9 mouse cellular contexts compared by ENCODE assay signal in genomic region chr17:34295891-34296794, GRCm38 (mm10). TPM values are rescaled to one million over a fixed set of nuclear protein-coding genes. Genes with fewer than 3 reads are reported as not detected.
DNase-seq lines count a peak whose midpoint lies in the region; ATAC-seq and TF ChIP-seq lines count a peak whose summit lies in the region.
"Had no signal": no experiment of that assay in that cellular context is flagged by ENCODE, and none has a peak within 500 bp of the region (broad histone marks: within the 10 kb centered on the region; RNA-seq: fewer than 3 reads in every experiment).

No protein-coding gene starts in this region.

- H3K27me3 ChIP-seq in heart, embryonic 16.5 days (ENCODE audit: control insufficient read depth, insufficient read depth, low read length) = no peaks in the 10 kb centered on the region
- no peaks in the 10 kb centered on the region for H3K27me3 ChIP-seq in kidney, postnatal 0 days (ENCODE audit: insufficient read depth, low read length)
- H3K27me3 ChIP-seq in lung, embryonic 15.5 days = no peaks in the 10 kb centered on the region

- peak overlapping the region; percentile 68 for H3K4me2 ChIP-seq in heart, embryonic 16.5 days (ENCODE audit: low read depth, low read length)
- H3K4me2 ChIP-seq in kidney, postnatal 0 days (ENCODE audit: low read length) = peak overlapping the region; percentile 65
- H3K4me2 ChIP-seq in lung, embryonic 15.5 days = peak overlapping the region; percentile 47

- H3K9ac ChIP-seq in heart, embryonic 16.5 days (ENCODE audit: low read length) = no peak overlapping the region
- no peak overlapping the region for H3K9ac ChIP-seq in kidney, postnatal 0 days (ENCODE audit: low read depth, low read length)
- H3K9ac ChIP-seq in lung, embryonic 15.5 days = no peak overlapping the region

- WGBS in heart, embryonic 16.5 days = 24% methylated on average over 23 of the region's 23 CpGs
- 22% methylated on average over 23 of the region's 23 CpGs for WGBS in kidney, postnatal 0 days
- 19% methylated on average over 23 of the region's 23 CpGs for WGBS in lung, embryonic 15.5 days

- peak overlapping the region; percentile 38 for H3K4me3 ChIP-seq in heart, embryonic 16.5 days (ENCODE audit: low read length)
- H3K4me3 ChIP-seq in kidney, postnatal 0 days (replicated peaks; ENCODE audit: low read depth, low read length) = peak overlapping the region; percentile 16; the same call in 1 of the 2 replicates
- peak overlapping the region; percentile 15; the same call in 1 of the 2 replicates for H3K4me3 ChIP-seq in lung, embryonic 15.5 days

- H3K36me3 ChIP-seq in heart, embryonic 16.5 days (ENCODE audit: control insufficient read depth, insufficient read depth) = no peaks in the 10 kb centered on the region
- H3K36me3 ChIP-seq in kidney, postnatal 0 days (ENCODE audit: insufficient read depth, low read length) = no peaks in the 10 kb centered on the region
- H3K36me3 ChIP-seq in lung, embryonic 15.5 days = no peaks in the 10 kb centered on the region

- no peak overlapping the region for H3K27ac ChIP-seq in heart, embryonic 16.5 days (ENCODE audit: low read length)
- no peak overlapping the region for H3K27ac ChIP-seq in kidney, postnatal 0 days
- H3K27ac ChIP-seq in lung, embryonic 15.5 days = no peak overlapping the region

- no peaks in the 10 kb centered on the region; the same call in 1 of the 2 replicates for H3K4me1 ChIP-seq in heart, embryonic 16.5 days (ENCODE audit: control insufficient read depth, insufficient read depth, low read length)
- no peaks in the 10 kb centered on the region for H3K4me1 ChIP-seq in kidney, postnatal 0 days (replicated peaks; ENCODE audit: insufficient read depth, low read length)
- H3K4me1 ChIP-seq in lung, embryonic 15.5 days = no peaks in the 10 kb centered on the region

- TF ChIP-seq CTCF in kidney, postnatal 0 days (IDR thresholded peaks at IDR 0.05; ENCODE audit: low read depth) = no peak

- H3K9me3 ChIP-seq in heart, embryonic 16.5 days (replicated peaks; ENCODE audit: control insufficient read depth, low read length) = no peaks in the 10 kb centered on the region
- no peaks in the 10 kb centered on the region for H3K9me3 ChIP-seq in kidney, postnatal 0 days (replicated peaks; ENCODE audit: low read length)
- H3K9me3 ChIP-seq in lung, embryonic 15.5 days = no peaks in the 10 kb centered on the region

- peak; percentile 84 for DNase-seq in thymus, postnatal 0 days (ENCODE audit: low spot score)
- no peak for DNase-seq in thymus, adult 18-20 months
- peak; percentile 59 for DNase-seq in embryo, embryonic 11.5 days (ENCODE audit: low read depth, low spot score)
- peak; percentile 93 for DNase-seq in kidney, postnatal 0 days (ENCODE audit: low spot score)
- DNase-seq in retina, embryonic 14.5 days (ENCODE audit: low spot score) = peak; percentile 84
- no peak for DNase-seq in gastrocnemius, postnatal 4 days (ENCODE audit: low spot score in 2 of 2)

- ATAC-seq in heart, embryonic 16.5 days (replicated peaks; ENCODE audit: extremely low read depth, insufficient read depth, low FRiP score) = no peak
- ATAC-seq in kidney, postnatal 0 days (replicated peaks; ENCODE audit: low FRiP score, low read depth) = no peak; the same call in none of the 2 replicates
- ATAC-seq in lung, embryonic 15.5 days (ENCODE audit: borderline replicate concordance, extremely low read depth, low FRiP score, low TSS enrichment) = peak; percentile 74; the same call in 1 of the 2 replicates

RNA-seq across cellular contexts. Expression of gene H2-Aa, which starts 8.5 kb away (rescaled TPM):
- polyA plus RNA-seq in thymus, postnatal 0 days (2015; fragmentation: Nextera tagmentation; extraction: Ambion mirVana) = 991 and 995 TPM in 2 replicates
- 35.2 and 72.7 TPM in 2 replicates for polyA plus RNA-seq in heart, embryonic 16.5 days (2015; fragmentation: Nextera tagmentation; extraction: Ambion mirVana)
- polyA plus RNA-seq in kidney, postnatal 0 days (2015; fragmentation: Nextera tagmentation; extraction: Ambion mirVana) = 5.9 and 6.0 TPM in 2 replicates
- polyA plus RNA-seq in lung, embryonic 15.5 days (2015; fragmentation: Nextera tagmentation; extraction: Ambion mirVana) = 6.3 and 18.9 TPM in 2 replicates
- 1 to 10 TPM; 2.1 to 3.1 TPM for total RNA-seq in gastrocnemius, postnatal 4 days (2021)

RNA-seq across cellular contexts. Expression of gene H2-Eb1, which starts 9.5 kb away (rescaled TPM):
- 574 and 589 TPM in 2 replicates for polyA plus RNA-seq in thymus, postnatal 0 days (2015; fragmentation: Nextera tagmentation; extraction: Ambion mirVana)
- 20.8 and 54.0 TPM in 2 replicates for polyA plus RNA-seq in heart, embryonic 16.5 days (2015; fragmentation: Nextera tagmentation; extraction: Ambion mirVana)
- polyA plus RNA-seq in kidney, postnatal 0 days (2015; fragmentation: Nextera tagmentation; extraction: Ambion mirVana) = 13.6 and 14.3 TPM in 2 replicates
- polyA plus RNA-seq in lung, embryonic 15.5 days (2015; fragmentation: Nextera tagmentation; extraction: Ambion mirVana) = 4.7 and 12.0 TPM in 2 replicates
- 1 to 10 TPM; 2.6 to 4.1 TPM for total RNA-seq in gastrocnemius, postnatal 4 days (2021)

RNA-seq across cellular contexts. Expression of gene H2-Eb2, which starts 29.3 kb away (rescaled TPM):
- 2.3 and 3.1 TPM in 2 replicates for polyA plus RNA-seq in thymus, postnatal 0 days (2015; fragmentation: Nextera tagmentation; extraction: Ambion mirVana)
- polyA plus RNA-seq in heart, embryonic 16.5 days (2015; fragmentation: Nextera tagmentation; extraction: Ambion mirVana) = 0.11 and 0.42 TPM in 2 replicates
- polyA plus RNA-seq in kidney, postnatal 0 days (2015; fragmentation: Nextera tagmentation; extraction: Ambion mirVana) = 0.06 TPM in 1 of 2 replicates, not detected in the other
- 0.11 TPM in 1 of 2 replicates, not detected in the other for polyA plus RNA-seq in lung, embryonic 15.5 days (2015; fragmentation: Nextera tagmentation; extraction: Ambion mirVana)
- not detected for total RNA-seq in gastrocnemius, postnatal 4 days (2021)
- polyA plus RNA-seq: cortical plate, adult 2 months had no signal

RNA-seq across cellular contexts. Expression of gene H2-Ab1, which starts 38.7 kb away (rescaled TPM):
- 1,510 and 1,544 TPM in 2 replicates for polyA plus RNA-seq in thymus, postnatal 0 days (2015; fragmentation: Nextera tagmentation; extraction: Ambion mirVana)
- 79.1 and 172 TPM in 2 replicates for polyA plus RNA-seq in heart, embryonic 16.5 days (2015; fragmentation: Nextera tagmentation; extraction: Ambion mirVana)
- 48.2 and 49.7 TPM in 2 replicates for polyA plus RNA-seq in kidney, postnatal 0 days (2015; fragmentation: Nextera tagmentation; extraction: Ambion mirVana)
- polyA plus RNA-seq in lung, embryonic 15.5 days (2015; fragmentation: Nextera tagmentation; extraction: Ambion mirVana) = 12.1 and 42.0 TPM in 2 replicates
- 1 to 10 TPM; 2.1 to 2.9 TPM for total RNA-seq in gastrocnemius, postnatal 4 days (2021)

RNA-seq across cellular contexts. Expression of gene H2-Ob, which starts 57.4 kb away (rescaled TPM):
- polyA plus RNA-seq in thymus, postnatal 0 days (2015; fragmentation: Nextera tagmentation; extraction: Ambion mirVana) = 2.6 and 2.8 TPM in 2 replicates
- 0.17 and 0.24 TPM in 2 replicates for polyA plus RNA-seq in heart, embryonic 16.5 days (2015; fragmentation: Nextera tagmentation; extraction: Ambion mirVana)
- 0.11 and 0.18 TPM in 2 replicates for polyA plus RNA-seq in kidney, postnatal 0 days (2015; fragmentation: Nextera tagmentation; extraction: Ambion mirVana)
- 0.09 and 0.14 TPM in 2 replicates for polyA plus RNA-seq in lung, embryonic 15.5 days (2015; fragmentation: Nextera tagmentation; extraction: Ambion mirVana)
- total RNA-seq in gastrocnemius, postnatal 4 days (2021) = under 1 TPM in 1 of 2 experiments, not detected in 1; 0.39 TPM

Comparison
In these comparisons a context has a peak if more than half of its experiments do, and no peak if none do; other contexts are left out.
1. DNase-seq: peak in thymus, postnatal 0 days (single experiment), embryo, embryonic 11.5 days (single experiment), kidney, postnatal 0 days (single experiment) and retina, embryonic 14.5 days (single experiment); none in thymus, adult 18-20 months (0 of 2) and gastrocnemius, postnatal 4 days (0 of 2).
2. RNA of gene H2-Aa, which starts 8.5 kb away (polyA plus RNA-seq): 991 to 995 TPM in thymus, postnatal 0 days; 35.2 to 72.7 TPM in heart, embryonic 16.5 days, 6.3 to 18.9 TPM in lung, embryonic 15.5 days and 5.9 to 6.0 TPM in kidney, postnatal 0 days; every median in the first group is over 10 times any median in the second.
3. RNA of gene H2-Eb1, which starts 9.5 kb away (polyA plus RNA-seq): 574 to 589 TPM in thymus, postnatal 0 days; 20.8 to 54.0 TPM in heart, embryonic 16.5 days, 13.6 to 14.3 TPM in kidney, postnatal 0 days and 4.7 to 12.0 TPM in lung, embryonic 15.5 days; every median in the first group is over 10 times any median in the second.
4. Peak in every context shown above with its lines, with median percentiles within 50 percentile points of each other: H3K4me2 ChIP-seq and H3K4me3 ChIP-seq.